Mouse (Mus musculus): ENCODE results near the gene Trf.

GRCm38 (mm10) chr9:103227760-103228159 is 2.5 kb downstream of the Trf start:
- TF ChIP-seq TAL1 (IDR thresholded peaks at IDR 0.05; ENCODE audit: low read length) (no peak), GATA1 (IDR thresholded peaks at IDR 0.05; ENCODE audit: low read length) (no peak)
